Mouse (Mus musculus) heart, postnatal 0 days (tissue): ENCODE measurements around the gene Ms4a15.

Experiments
- CTCF ChIP-seq: IDR thresholded peaks from 2 replicates; pipeline ENCODE4 v1.5.1; 2016; ENCODE audit warnings: antibody characterized with exemption, control low read depth, low read depth
- EP300 ChIP-seq: IDR thresholded peaks from 2 replicates; pipeline ENCODE4 v1.6.1; 2016; ENCODE audit warnings: antibody characterized with exemption, low read depth

DNA sequence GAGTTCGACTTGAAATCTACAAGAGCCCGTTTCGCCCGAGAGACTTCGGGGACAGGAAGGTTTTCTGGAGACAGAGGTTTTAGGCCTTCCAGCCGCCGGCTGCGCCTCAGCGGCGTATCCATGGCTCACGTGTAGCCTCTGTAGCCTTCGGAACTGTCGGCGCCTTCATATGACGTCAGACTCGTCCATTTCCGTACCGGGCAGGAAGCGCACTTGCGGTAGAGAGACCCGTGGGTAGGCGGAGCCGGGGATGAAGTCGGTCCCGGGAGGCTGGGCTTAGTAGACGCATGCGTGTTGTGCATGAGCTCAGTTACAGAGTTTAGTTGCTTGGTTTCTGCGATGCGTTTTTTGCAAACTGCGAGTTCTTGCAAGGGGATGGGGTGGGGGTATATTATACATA, 43.9 kb downstream of the Ms4a15 start, which contains the start of gene Ccdc86:
- TF ChIP-seq EP300 (peak; percentile 58; the same call in 1 of the 2 replicates), CTCF (no peak)
